Mouse (Mus musculus) heart, postnatal 4 days (tissue): ENCODE results near the gene Hoxb4. TPM values are rescaled to one million over a fixed set of nuclear protein-coding genes. Genes with fewer than 3 reads are reported as not detected.

ENCODE experiments used
- DNase-seq: peaks from one replicate; pipeline ENCODE4 v3.0.0; 2021
- total RNA-seq, 2 experiments: library from RNA; stranded (reverse); gene quantifications; 2 replicates each; pipeline ENCODE4 v1.2.3; 2021

Gene Hoxb4
- total RNA-seq, 2 experiments from 2014 or later: 0.74 to 1.0 TPM

- no peak for DNase-seq
Measured at GRCm38 (mm10) chr11:96334998-96335397, 16.9 kb downstream of the Hoxb4 start.

DNA sequence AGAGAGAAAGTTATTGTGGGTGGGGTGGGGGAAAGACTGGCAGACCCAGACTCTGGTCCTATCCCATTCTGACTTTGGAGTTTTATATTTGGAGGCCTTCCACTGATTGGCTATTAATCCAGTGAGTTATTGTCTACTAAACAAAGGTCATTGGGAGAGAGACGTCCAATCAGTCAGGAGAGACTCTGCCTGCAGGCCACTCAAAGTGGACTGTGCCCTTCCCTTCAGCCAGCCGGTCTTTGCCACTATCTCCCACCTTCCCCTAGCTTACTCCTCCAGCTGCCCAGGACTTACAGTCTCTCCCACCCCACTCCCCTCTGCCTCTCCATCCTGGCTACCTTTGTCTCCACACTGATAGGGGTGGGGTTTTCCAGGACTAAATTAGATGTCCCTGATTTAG lies 18.5 kb downstream of the Hoxb4 start:
- DNase-seq: no peak

DNA sequence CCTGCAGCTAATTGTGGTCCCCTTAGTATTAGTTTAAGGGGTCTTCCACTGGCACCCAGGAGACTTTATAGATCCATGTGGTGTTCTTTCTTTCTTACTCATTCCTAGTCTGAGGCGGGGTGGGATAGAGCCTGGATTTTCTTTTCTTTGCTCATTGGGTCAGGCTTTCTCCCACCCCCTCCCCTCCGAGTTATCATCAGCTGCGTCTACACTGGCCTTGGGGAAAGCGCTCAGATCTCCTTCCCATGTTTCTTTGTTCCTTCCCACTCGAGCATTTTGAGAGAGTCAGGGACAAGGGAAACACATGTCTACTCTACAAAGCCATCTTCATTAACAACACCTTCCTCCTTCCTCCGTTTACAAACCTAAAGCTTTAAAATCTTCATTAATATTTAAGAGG lies 19.0 kb downstream of the Hoxb4 start:
- no peak for DNase-seq

GRCm38 (mm10) chr11:96338957-96339855 lies 21.1 kb downstream of the Hoxb4 start:
- no peak for DNase-seq

DNA sequence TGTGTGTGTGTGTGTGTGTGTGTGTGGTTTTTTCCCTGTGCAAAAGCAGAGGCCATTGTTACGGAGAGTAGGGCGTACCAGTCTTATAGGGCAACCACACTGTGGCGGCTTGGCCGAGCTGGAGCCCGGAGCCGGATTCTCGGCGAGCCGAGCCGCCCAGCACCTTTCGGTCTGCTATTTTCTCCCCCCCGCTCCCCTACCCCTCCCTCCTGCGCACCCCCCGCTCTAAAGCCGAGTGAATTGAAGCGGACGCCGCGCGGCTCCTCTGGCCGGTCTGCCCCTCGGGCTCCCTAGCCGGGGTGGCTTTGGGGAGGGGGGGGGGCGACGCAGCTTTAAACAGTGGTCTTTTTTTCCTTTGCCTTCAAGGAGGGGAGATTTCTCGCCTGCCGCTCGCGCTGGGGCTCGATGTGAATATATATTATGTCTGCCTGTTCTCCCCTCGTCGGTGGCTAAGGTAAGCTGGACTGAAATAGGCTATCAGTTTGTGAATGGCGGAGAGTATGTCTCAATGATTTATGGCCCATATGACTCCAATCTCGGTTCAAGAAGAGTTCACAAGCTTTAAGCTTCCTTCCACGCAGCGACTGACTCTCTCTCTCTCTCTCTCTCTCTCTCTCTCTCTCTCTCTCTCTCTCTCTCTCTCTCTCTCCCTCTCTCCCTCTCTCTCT lies 22.8 kb downstream of the Hoxb4 start:
- no peak for DNase-seq

DNA sequence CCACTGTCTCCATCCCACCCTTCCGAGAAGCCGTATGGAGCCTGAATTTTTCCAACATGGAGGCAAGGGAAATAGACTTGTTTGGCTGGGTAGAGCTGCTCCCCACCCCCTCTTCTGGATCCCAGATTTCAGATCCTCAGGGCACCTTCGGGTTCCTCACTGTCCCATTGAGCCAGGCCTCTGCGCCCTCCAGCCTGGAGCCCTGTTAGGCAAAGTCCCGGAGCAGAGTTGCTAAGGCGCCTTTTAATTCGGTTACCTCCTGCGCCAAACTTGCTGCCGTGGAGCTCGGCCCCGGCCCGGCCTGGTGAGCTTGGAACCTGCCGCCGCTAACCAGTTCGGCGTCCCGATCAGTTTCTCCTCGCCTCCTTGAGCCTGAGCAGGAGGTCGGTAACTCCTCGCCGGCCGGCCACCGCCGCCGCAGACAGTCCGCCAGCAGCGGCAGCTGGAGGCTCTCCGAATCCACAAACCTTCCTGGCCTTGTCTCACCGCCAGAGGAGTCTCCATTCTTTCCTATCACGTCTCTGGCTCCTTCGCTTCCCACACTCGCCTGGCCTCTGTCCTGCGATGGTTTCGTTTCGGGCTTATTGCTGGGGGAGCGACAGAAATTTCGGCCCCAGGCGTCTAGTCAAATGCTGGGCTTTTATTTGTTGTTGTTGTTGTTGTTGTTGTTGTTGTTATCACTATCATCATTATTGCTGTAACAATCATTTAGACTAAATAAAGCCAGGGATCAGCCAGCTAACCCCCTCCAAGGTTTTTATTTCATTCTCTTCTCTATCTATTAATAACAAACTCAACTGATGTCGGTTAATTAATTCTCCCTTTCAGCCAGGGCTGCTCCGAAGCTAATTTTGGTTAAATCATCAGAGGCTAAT lies 23.9 kb downstream of the Hoxb4 start:
- DNase-seq: peak; percentile 47

DNA sequence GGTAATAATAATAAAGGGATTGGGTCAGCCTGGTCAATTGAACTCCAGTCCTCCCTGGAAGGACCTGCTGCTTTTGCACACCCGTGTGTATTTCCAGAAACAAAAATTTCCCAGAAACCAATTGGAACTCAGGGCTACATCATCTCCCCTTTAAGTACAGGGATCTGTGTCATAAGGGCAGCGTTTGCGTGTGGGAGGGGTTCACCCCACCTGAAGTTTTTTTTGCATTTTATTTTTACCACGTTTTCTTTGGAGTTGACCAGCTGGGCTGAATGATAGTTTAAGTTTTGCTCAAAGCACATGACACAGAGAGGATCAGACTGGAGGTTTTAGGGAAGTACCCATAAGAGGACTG lies 24.5 kb downstream of the Hoxb4 start:
- DNase-seq: no peak

DNA sequence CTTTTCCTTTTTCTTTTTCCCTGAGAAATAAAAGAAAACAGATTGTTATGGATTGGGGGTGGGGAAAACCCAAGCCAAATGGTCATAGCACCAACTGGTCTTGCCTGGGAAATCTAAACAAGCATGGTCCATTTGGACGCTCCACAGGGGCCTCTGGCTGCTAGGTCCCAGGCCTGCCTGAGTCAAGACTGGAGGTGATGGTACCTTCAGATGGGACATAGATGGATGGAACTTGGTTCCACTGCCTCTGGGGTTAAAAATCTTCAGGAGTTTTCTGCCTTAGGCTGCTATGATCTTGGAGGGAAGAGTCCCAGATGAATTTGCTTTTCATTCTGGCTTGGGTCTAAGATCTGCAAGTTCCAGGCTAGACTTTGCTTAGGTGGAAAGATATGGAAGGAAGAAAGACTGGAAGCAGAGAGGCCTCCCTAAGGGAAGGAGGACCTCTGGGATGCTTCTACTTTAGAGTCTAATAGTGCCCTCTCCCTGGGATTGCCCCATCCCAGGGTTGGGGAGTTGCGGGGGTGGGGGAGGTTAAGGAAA lies 25.2 kb downstream of the Hoxb4 start:
- no peak for DNase-seq

GRCm38 (mm10) chr11:96344061-96344877 lies 26.2 kb downstream of the Hoxb4 start:
- DNase-seq: no peak

DNA sequence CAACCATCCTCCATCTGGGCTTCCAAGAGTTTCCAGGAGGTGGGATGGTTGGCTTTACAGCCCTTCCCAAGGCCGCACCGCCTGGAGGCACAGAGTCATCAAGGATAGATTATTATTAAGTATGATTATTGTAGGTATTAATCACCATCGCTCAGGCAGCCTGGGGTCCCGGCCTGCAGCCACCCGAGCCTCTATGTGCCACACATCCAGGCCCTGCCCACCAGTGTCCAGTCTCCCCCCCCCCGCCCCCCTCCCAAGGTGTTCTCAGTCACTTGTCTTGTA lies 26.8 kb downstream of the Hoxb4 start:
- DNase-seq: no peak

DNA sequence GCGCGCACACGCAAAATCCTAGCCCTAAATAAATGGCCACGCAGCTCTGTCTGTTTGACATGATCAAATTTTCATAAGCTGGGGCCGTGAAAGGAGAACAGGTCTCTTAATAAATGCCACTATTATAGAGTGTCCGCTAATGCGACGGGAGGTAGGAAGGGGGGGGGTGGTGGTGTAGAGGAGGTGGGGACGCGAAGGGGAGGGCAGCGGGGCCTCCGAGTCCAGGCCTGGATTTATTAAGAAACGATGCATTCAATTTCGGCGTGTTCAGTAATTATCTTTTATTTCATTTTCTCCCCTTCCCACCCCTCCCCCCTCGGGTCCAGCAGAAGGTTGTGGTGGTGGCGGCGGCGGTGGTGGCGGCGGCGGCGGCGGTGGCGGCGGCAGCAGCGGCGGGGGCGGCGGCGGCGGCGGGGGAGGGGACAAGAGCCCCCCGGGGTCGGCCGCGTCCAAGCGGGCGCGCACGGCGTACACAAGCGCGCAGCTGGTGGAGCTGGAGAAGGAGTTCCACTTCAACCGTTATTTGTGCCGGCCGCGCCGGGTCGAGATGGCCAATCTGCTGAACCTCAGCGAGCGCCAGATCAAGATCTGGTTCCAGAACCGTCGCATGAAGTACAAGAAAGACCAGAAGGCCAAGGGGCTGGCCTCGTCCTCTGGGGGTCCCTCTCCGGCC lies 27.3 kb downstream of the Hoxb4 start:
- DNase-seq: no peak

GRCm38 (mm10) chr11:96345893-96346806 lies 28.1 kb downstream of the Hoxb4 start:
- no peak for DNase-seq

DNA sequence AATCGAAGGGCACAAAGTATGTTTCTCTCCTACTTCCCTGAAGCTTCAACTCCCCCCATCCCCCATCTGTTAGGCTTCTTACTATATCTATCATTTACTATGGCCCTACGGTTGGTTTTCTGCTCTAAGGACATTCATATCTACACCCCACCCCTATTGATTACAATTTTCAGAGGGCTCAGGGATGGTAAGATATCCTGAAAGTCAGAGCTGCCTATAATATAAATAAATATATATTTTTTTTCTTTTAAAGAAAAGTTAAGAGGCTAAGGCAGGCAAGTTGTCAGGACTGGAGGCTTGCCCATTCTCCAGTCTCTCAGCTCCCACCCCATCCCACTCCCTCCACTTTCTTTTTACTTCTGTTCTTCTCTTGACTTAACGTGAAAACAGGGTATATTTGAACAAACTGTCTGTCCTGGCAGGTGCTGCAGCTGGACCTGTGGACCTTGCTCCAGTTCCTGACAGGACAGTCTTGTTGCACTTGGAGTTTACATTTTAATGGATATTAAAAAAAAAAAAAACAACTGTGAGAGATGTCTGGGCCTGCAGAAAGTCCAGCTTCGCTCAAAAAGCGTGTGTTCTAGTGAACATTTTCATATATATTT lies 29.0 kb downstream of the Hoxb4 start:
- no peak for DNase-seq

GRCm38 (mm10) chr11:96347717-96348116 lies 29.6 kb downstream of the Hoxb4 start:
- DNase-seq: no peak

GRCm38 (mm10) chr11:96348141-96348928 lies 30.3 kb downstream of the Hoxb4 start:
- no peak for DNase-seq

DNA sequence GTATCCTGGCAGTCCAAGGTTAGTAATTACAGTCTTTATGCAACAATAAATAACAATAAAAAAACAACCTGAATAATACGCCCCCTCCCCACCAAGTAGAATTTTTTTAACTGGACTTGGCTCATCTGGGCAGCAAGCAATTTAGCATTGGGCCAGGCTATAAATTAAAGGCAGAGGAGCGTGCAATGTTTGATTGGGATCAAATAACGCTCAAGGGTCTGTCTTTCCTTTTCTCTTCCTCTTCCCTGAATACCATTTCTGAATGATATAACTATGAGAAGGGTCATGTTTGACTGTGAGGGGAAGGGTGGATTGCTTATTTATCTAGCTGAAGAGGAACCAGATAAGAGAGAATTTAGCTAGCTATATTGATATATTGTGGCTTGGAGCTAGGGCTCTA lies 30.9 kb downstream of the Hoxb4 start:
- DNase-seq: no peak

- no peak for DNase-seq
Measured at GRCm38 (mm10) chr11:96349491-96350340, 31.6 kb downstream of the Hoxb4 start.

GRCm38 (mm10) chr11:96350341-96350624 lies 32.2 kb downstream of the Hoxb4 start, which contains the start of gene Hoxb2:
Gene Hoxb2 (plus strand): TSS chr11:96350525.
- no peak for DNase-seq
